Mouse (Mus musculus) cerebellum, adult 2 months (tissue): ENCODE measurements around the gene Mvb12b.

ENCODE experiments used
- CTCF ChIP-seq: fragments of 200-500 bp; IDR thresholded peaks from 2 replicates; pipeline ENCODE4 v1.5.1; 2011; ENCODE audit warnings: low read depth, mild to moderate bottlenecking, control low read depth, low read length, moderate library complexity, borderline replicate concordance; ENCODE audit not compliant: insufficient read depth
- POLR2A ChIP-seq: fragments of 200-500 bp; IDR thresholded peaks from 2 replicates; pipeline ENCODE4 v1.6.1; 2011; ENCODE audit warnings: low read length, control low read depth, borderline replicate concordance; ENCODE audit not compliant: insufficient read depth

DNA sequence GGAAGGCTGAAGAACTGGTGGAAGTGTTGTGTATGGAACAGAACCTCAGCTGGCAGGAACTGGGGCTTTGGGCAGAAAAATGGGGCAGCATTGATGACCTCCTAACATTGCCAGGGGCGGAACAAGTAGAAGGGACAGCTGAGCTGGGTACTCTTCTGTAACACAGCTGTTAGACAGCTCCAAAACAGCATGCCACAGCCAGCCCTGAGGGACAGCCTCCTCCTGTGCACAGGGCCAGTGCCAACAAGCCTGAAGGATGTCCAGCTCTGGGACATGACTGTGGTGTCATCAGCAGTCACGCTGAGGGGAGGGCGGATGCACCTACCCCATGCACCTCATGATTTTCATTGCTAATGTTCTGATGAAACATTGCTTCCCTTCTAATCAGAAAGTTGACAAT lies 78.7 kb downstream of the Mvb12b start:
- no peak for TF ChIP-seq CTCF
- no peak for TF ChIP-seq POLR2A
